8 mouse cellular contexts compared by ENCODE assay signal in genomic region chr5:142502414-142502813, GRCm38 (mm10). TPM values are rescaled to one million over a fixed set of nuclear protein-coding genes. Genes with fewer than 3 reads are reported as not detected.
DNase-seq lines count a peak whose midpoint lies in the region; ATAC-seq and TF ChIP-seq lines count a peak whose summit lies in the region.

No protein-coding gene starts in this region.

- peak; percentile 85 for TF ChIP-seq CTCF in layer of hippocampus, adult 2 months (conservative IDR thresholded peaks at IDR 0.05)

- DNase-seq in MN1 (ENCODE audit: low spot score), result peak; percentile 91
- DNase-seq in cerebellum, adult 8-10 months, result peak; percentile 89
- DNase-seq in forelimb bud, embryonic 11.5 days (ENCODE audit: low read depth, low spot score), result peak; percentile 92
- DNase-seq in heart, postnatal 4 days, result peak; percentile 88
- peak; percentile 76 to 83 for DNase-seq in layer of hippocampus, adult 2 months (ENCODE audit: low spot score in 2 of 2)
- peak; percentile 78 to 86 for DNase-seq in lung, adult 18-20 months
- peak; percentile 10 to 18 for DNase-seq in thymus, adult 18-20 months

- no peak overlapping the region for H3K27ac ChIP-seq in layer of hippocampus, adult 2 months

- H3K4me3 ChIP-seq in layer of hippocampus, adult 2 months, result no peak overlapping the region

- ATAC-seq in neutrophil, adult 5-6 weeks (ENCODE audit: extremely low read depth, insufficient number of reproducible peaks, low FRiP score, poor library complexity, severe bottlenecking), result 0 out of 2 replicates have a peak, but pooled peaks have one; percentile 31

RNA-seq across cellular contexts. Expression of gene Papolb, which starts 27.5 kb away (rescaled TPM):
- under 1 TPM; 0.18 to 0.19 TPM for total RNA-seq in heart, postnatal 4 days (2021)
- total RNA-seq in layer of hippocampus, adult 2 months (2021), result under 1 TPM; 0.66 to 0.84 TPM
- 0.12 TPM in 1 of 2 replicates, not detected in the other for total RNA-seq in neutrophil, adult 5-6 weeks (2017)

RNA-seq across cellular contexts. Expression of gene Ap5z1, which starts 38.7 kb away (rescaled TPM):
- 1 to 10 TPM; 6.0 to 8.2 TPM for total RNA-seq in heart, postnatal 4 days (2021)
- 10 to 100 TPM; 24.4 to 31.3 TPM for total RNA-seq in layer of hippocampus, adult 2 months (2021)
- 18.0 and 19.8 TPM in 2 replicates for total RNA-seq in neutrophil, adult 5-6 weeks (2017)

RNA-seq across cellular contexts. Expression of gene Radil, which starts 48.5 kb away (rescaled TPM):
- total RNA-seq in heart, postnatal 4 days (2021), result 1 to 10 TPM; 3.7 to 5.6 TPM
- 10 to 100 TPM; 13.4 to 15.7 TPM for total RNA-seq in layer of hippocampus, adult 2 months (2021)
- total RNA-seq in neutrophil, adult 5-6 weeks (2017), result not detected in 2 replicates

Comparison
In these comparisons a context has a peak if more than half of its experiments do, and no peak if none do; other contexts are left out.
1. DNase-seq: peak in every context shown above with its lines; median percentile 92 in forelimb bud, embryonic 11.5 days; 91 in MN1; 89 in cerebellum, adult 8-10 months; 88 in heart, postnatal 4 days; 82 in lung, adult 18-20 months; 80 in layer of hippocampus, adult 2 months; 14 in thymus, adult 18-20 months.